Mouse (Mus musculus): ENCODE measurements around the gene Gm28372.

DNA sequence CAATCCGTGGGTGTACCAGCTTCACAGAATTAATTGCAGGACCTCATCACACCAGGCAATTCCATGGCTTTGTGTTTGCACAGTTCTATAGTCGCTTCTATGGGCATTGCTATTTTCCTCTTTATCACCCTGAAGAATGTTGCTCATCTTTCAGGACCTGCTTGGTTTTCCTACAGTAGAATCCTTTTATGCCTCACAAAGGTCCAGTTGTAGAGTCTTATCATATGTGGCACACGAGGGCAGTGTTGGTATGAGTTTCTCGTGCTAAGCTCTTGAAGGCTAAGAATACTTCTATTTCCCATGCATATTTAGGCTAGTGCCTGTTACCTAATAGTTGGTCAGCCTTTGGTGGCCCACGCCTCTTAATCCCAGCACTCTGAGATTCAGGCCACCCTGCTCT, 20.1 kb downstream of the Gm28372 start:
- no peak for TF ChIP-seq POLR2A (IDR thresholded peaks at IDR 0.05; ENCODE audit: borderline replicate concordance, insufficient read depth, low read length)
- TF ChIP-seq CTCF (IDR thresholded peaks at IDR 0.05; ENCODE audit: borderline replicate concordance, insufficient read depth, low read depth, low read length): no peak

Measured in cerebellum, adult 2 months (tissue).